Mouse (Mus musculus) megakaryocyte, adult 5-6 weeks (primary cell): ENCODE measurements around the gene Vpreb1. TPM values are rescaled to one million over a fixed set of nuclear protein-coding genes. Genes with fewer than 3 reads are reported as not detected.
"Not testable (repeated sequence)": the region's sequence is repeated elsewhere in the genome, so short reads cannot be mapped to it uniquely, and the experiment has no call there.

Experiments used
- ATAC-seq: 2 replicates; pipeline ENCODE4 v1.8.0; 2016; ENCODE audit warnings: mild to moderate bottlenecking, inconsistent platforms; ENCODE audit not compliant: poor library complexity, severe bottlenecking
- total RNA-seq, 2 experiments: library from RNA; stranded (forward) in 1 of 2; stranded (reverse) in 1 of 2; fragments of 153-499, 151-499 nt in 1 of 2; fragments of 221-1000, 200-1000 nt in 1 of 2; gene quantifications; 2 replicates each; pipeline versions ENCODE4 v1.2.3 to v1.2.4; 2015 to 2017

The Vpreb1 gene
- total RNA-seq, 2 experiments from 2014 or later: not detected

- ATAC-seq: not testable (repeated sequence)
These were observed 14.6 kb downstream of the Vpreb1 start for GRCm38 (mm10) chr16:16856054-16856453.

- ATAC-seq: no peak
These were observed 15.1 kb downstream of the Vpreb1 start for GRCm38 (mm10) chr16:16855541-16855940.

- ATAC-seq: peak; percentile 80
These were observed 15.8 kb downstream of the Vpreb1 start for GRCm38 (mm10) chr16:16854836-16855235.

GRCm38 (mm10) chr16:16852411-16852810 is 18.2 kb downstream of the Vpreb1 start:
- no peak for ATAC-seq

GRCm38 (mm10) chr16:16849196-16849595 is 21.4 kb downstream of the Vpreb1 start:
- no peak for ATAC-seq

GRCm38 (mm10) chr16:16829671-16830070 is 41.0 kb downstream of the Vpreb1 start:
- no peak for ATAC-seq

- peak; percentile 93 for ATAC-seq
These were observed 41.7 kb downstream of the Vpreb1 start, which contains the start of gene Spag6l for GRCm38 (mm10) chr16:16828757-16829615. Gene Spag6l (minus strand): TSS chr16:16829456.

GRCm38 (mm10) chr16:16826223-16826622 is 44.4 kb downstream of the Vpreb1 start:
- ATAC-seq: no peak

- no peak for ATAC-seq
These were observed 45.2 kb downstream of the Vpreb1 start for GRCm38 (mm10) chr16:16825476-16825875.

Other genes starting within 250 kb of the Vpreb1 start
- gene Olfr19, start 194.4 kb downstream of the Vpreb1 start, total RNA-seq (2015): not detected in 2 replicates
- gene Olfr19, start 194.4 kb downstream of the Vpreb1 start, total RNA-seq (2017): not detected in 2 replicates
- gene Spag6l, start 41.4 kb downstream of the Vpreb1 start, total RNA-seq (2015): not detected in 2 replicates
- gene Spag6l, start 41.4 kb downstream of the Vpreb1 start, total RNA-seq (2017): not detected in 2 replicates
- gene Igll1, start 6.9 kb downstream of the Vpreb1 start, total RNA-seq (2015): 1.3 TPM in 1 of 2 replicates, not detected in the other
- gene Igll1, start 6.9 kb downstream of the Vpreb1 start, total RNA-seq (2017): 0.45 and 0.51 TPM in 2 replicates
- 24.8 and 31.2 TPM in 2 replicates for gene Top3b, start 107 bp downstream of the Vpreb1 start, total RNA-seq (2015)
- gene Top3b, start 107 bp downstream of the Vpreb1 start, total RNA-seq (2017): 31.6 and 41.8 TPM in 2 replicates
- gene Ppm1f, start 25.6 kb upstream of the Vpreb1 start, total RNA-seq (2015): 1.6 and 2.6 TPM in 2 replicates
- 6.5 and 7.9 TPM in 2 replicates for gene Ppm1f, start 25.6 kb upstream of the Vpreb1 start, total RNA-seq (2017)
- gene Mapk1, start 112.5 kb upstream of the Vpreb1 start, total RNA-seq (2015): 109 and 111 TPM in 2 replicates
- 114 and 121 TPM in 2 replicates for gene Mapk1, start 112.5 kb upstream of the Vpreb1 start, total RNA-seq (2017)
- 0.33 and 1.0 TPM in 2 replicates for gene Ypel1, start 198.9 kb upstream of the Vpreb1 start, total RNA-seq (2015)
- 0.15 TPM in 1 of 2 replicates, not detected in the other for gene Ypel1, start 198.9 kb upstream of the Vpreb1 start, total RNA-seq (2017)
- gene Ppil2, start 240.4 kb upstream of the Vpreb1 start, total RNA-seq (2015): 64.8 and 83.6 TPM in 2 replicates
- 104 and 111 TPM in 2 replicates for gene Ppil2, start 240.4 kb upstream of the Vpreb1 start, total RNA-seq (2017)